In genomic region chr15:89354455-89354854, GRCm38 (mm10) we compare ENCODE assay signal across 8 mouse cellular contexts. TPM values are rescaled to one million over a fixed set of nuclear protein-coding genes. Genes with fewer than 3 reads are reported as not detected.
DNase-seq lines count a peak whose midpoint lies in the region; ATAC-seq and TF ChIP-seq lines count a peak whose summit lies in the region.

No protein-coding gene starts in this region.

- H3K4me1 ChIP-seq in embryonic facial prominence, embryonic 12.5 days: peaks cover 33% of the 10 kb centered on the region
- peaks cover 14% of the 10 kb centered on the region for H3K4me1 ChIP-seq in hindbrain, postnatal 0 days (ENCODE audit: insufficient read depth, low read length)
- peaks cover 43% of the 10 kb centered on the region for H3K4me1 ChIP-seq in neural tube, embryonic 13.5 days (replicated peaks)

- H3K36me3 ChIP-seq in embryonic facial prominence, embryonic 12.5 days: peaks cover 37% of the 10 kb centered on the region
- H3K36me3 ChIP-seq in hindbrain, postnatal 0 days (ENCODE audit: insufficient read depth, low read length): peaks cover 32% of the 10 kb centered on the region
- H3K36me3 ChIP-seq in neural tube, embryonic 13.5 days: peaks cover 44% of the 10 kb centered on the region

- H3K4me3 ChIP-seq in layer of hippocampus, adult 2 months: peak overlapping the region; percentile 92
- peak overlapping the region; percentile 72 for H3K4me3 ChIP-seq in embryonic facial prominence, embryonic 12.5 days
- peak overlapping the region; percentile 85 for H3K4me3 ChIP-seq in hindbrain, postnatal 0 days (ENCODE audit: low read length)
- H3K4me3 ChIP-seq in neural tube, embryonic 13.5 days: peak overlapping the region; percentile 84

- WGBS in embryonic facial prominence, embryonic 12.5 days: 78% methylated on average over 7 of the region's 7 CpGs
- WGBS in hindbrain, postnatal 0 days: 82% methylated on average over 7 of the region's 7 CpGs
- WGBS in neural tube, embryonic 13.5 days: 78% methylated on average over 7 of the region's 7 CpGs

- H3K27me3 ChIP-seq in embryonic facial prominence, embryonic 12.5 days: no peaks in the 10 kb centered on the region
- H3K27me3 ChIP-seq in hindbrain, postnatal 0 days (ENCODE audit: insufficient read depth, low read length): no peaks in the 10 kb centered on the region
- H3K27me3 ChIP-seq in neural tube, embryonic 13.5 days: no peaks in the 10 kb centered on the region

- no peaks in the 10 kb centered on the region for H3K9me3 ChIP-seq in embryonic facial prominence, embryonic 12.5 days
- no peaks in the 10 kb centered on the region for H3K9me3 ChIP-seq in hindbrain, postnatal 0 days (ENCODE audit: low read length)
- H3K9me3 ChIP-seq in neural tube, embryonic 13.5 days: no peaks in the 10 kb centered on the region

- ATAC-seq in embryonic facial prominence, embryonic 12.5 days (ENCODE audit: insufficient number of reproducible peaks, insufficient read depth, low FRiP score, low TSS enrichment): no peak
- no peak for ATAC-seq in hindbrain, postnatal 0 days
- ATAC-seq in neural tube, embryonic 13.5 days (ENCODE audit: low read depth): 0 out of 2 replicates have a peak, but pooled peaks have one; percentile 1
- no peak for ATAC-seq in monocyte, adult 5-6 weeks (replicated peaks; ENCODE audit: insufficient number of reproducible peaks, low FRiP score, low TSS enrichment, poor library complexity, severe bottlenecking)

- H3K9ac ChIP-seq in embryonic facial prominence, embryonic 12.5 days: peak overlapping the region; percentile 82
- H3K9ac ChIP-seq in hindbrain, postnatal 0 days (replicated peaks; ENCODE audit: low read length): peak overlapping the region; percentile 73
- H3K9ac ChIP-seq in neural tube, embryonic 13.5 days: peak overlapping the region; percentile 90

- H3K4me2 ChIP-seq in embryonic facial prominence, embryonic 12.5 days (replicated peaks): peak overlapping the region; percentile 70
- H3K4me2 ChIP-seq in hindbrain, postnatal 0 days (ENCODE audit: low read depth, low read length): peak overlapping the region; percentile 87
- peak overlapping the region; percentile 86 for H3K4me2 ChIP-seq in neural tube, embryonic 13.5 days

- DNase-seq in layer of hippocampus, adult 2 months (ENCODE audit: low spot score in 2 of 2): no peak
- DNase-seq in layer of hippocampus, adult 18-20 months (ENCODE audit: low spot score in 2 of 2): no peak
- DNase-seq in hindbrain, postnatal 0 days (ENCODE audit: low spot score): no peak
- DNase-seq in urinary bladder, adult 2 months (ENCODE audit: low spot score): no peak
- no peak for DNase-seq in embryo, embryonic 10 days (ENCODE audit: low spot score)

- TF ChIP-seq CTCF in layer of hippocampus, adult 2 months (conservative IDR thresholded peaks at IDR 0.05): no peak
- TF ChIP-seq CTCF in hindbrain, postnatal 0 days (IDR thresholded peaks at IDR 0.05; ENCODE audit: low read depth): no peak

- H3K27ac ChIP-seq in layer of hippocampus, adult 2 months: no peak overlapping the region
- H3K27ac ChIP-seq in embryonic facial prominence, embryonic 12.5 days: no peak overlapping the region
- H3K27ac ChIP-seq in hindbrain, postnatal 0 days: no peak overlapping the region
- no peak overlapping the region for H3K27ac ChIP-seq in neural tube, embryonic 13.5 days (replicated peaks)

RNA-seq across cellular contexts. Expression of gene Lmf2, which starts 1.0 kb away (rescaled TPM):
- total RNA-seq in layer of hippocampus, adult 2 months (2021): 10 to 100 TPM; 14.8 to 20.0 TPM
- 10 to 100 TPM; 16.6 to 18.6 TPM for total RNA-seq in layer of hippocampus, adult 18-20 months (2021)
- polyA plus RNA-seq in embryonic facial prominence, embryonic 12.5 days (2016; fragmentation: Nextera tagmentation; extraction: Ambion mirVana): 54.5 and 58.8 TPM in 2 replicates
- 24.9 and 26.2 TPM in 2 replicates for total RNA-seq in hindbrain, postnatal 0 days (2014; rRNA removed)
- polyA plus RNA-seq in hindbrain, postnatal 0 days (2015; fragmentation: Nextera tagmentation; extraction: Ambion mirVana): 30.2 and 34.5 TPM in 2 replicates
- polyA plus RNA-seq in neural tube, embryonic 13.5 days (2015; fragmentation: Nextera tagmentation; extraction: Ambion mirVana): 34.1 and 35.1 TPM in 2 replicates
- polyA plus RNA-seq in urinary bladder, adult 2 months (2012; rRNA removed): 15.8 and 26.7 TPM in 2 replicates
- 9.0 to 27.2 TPM (median 20.9 TPM) in 3 replicates for total RNA-seq in monocyte, adult 5-6 weeks (2017)

RNA-seq across cellular contexts. Expression of gene Ncaph2, which starts 1.1 kb away (rescaled TPM):
- 100 to 1,000 TPM in 1 of 2 experiments, 10 to 100 TPM in 1; 97.6 to 101 TPM for total RNA-seq in layer of hippocampus, adult 2 months (2021)
- 100 to 1,000 TPM; 101 to 103 TPM for total RNA-seq in layer of hippocampus, adult 18-20 months (2021)
- polyA plus RNA-seq in embryonic facial prominence, embryonic 12.5 days (2016; fragmentation: Nextera tagmentation; extraction: Ambion mirVana): 171 and 177 TPM in 2 replicates
- 79.1 and 106 TPM in 2 replicates for total RNA-seq in hindbrain, postnatal 0 days (2014; rRNA removed)
- 97.1 and 99.1 TPM in 2 replicates for polyA plus RNA-seq in hindbrain, postnatal 0 days (2015; fragmentation: Nextera tagmentation; extraction: Ambion mirVana)
- polyA plus RNA-seq in neural tube, embryonic 13.5 days (2015; fragmentation: Nextera tagmentation; extraction: Ambion mirVana): 101 and 117 TPM in 2 replicates
- polyA plus RNA-seq in urinary bladder, adult 2 months (2012; rRNA removed): 95.7 and 112 TPM in 2 replicates
- total RNA-seq in monocyte, adult 5-6 weeks (2017): 71.4 to 99.9 TPM (median 80.6 TPM) in 3 replicates

RNA-seq across cellular contexts. Expression of gene Sco2, which starts 19.2 kb away (rescaled TPM):
- 10 to 100 TPM; 28.7 to 33.3 TPM for total RNA-seq in layer of hippocampus, adult 2 months (2021)
- total RNA-seq in layer of hippocampus, adult 18-20 months (2021): 10 to 100 TPM; 28.1 to 34.0 TPM
- polyA plus RNA-seq in embryonic facial prominence, embryonic 12.5 days (2016; fragmentation: Nextera tagmentation; extraction: Ambion mirVana): 5.5 and 6.2 TPM in 2 replicates
- total RNA-seq in hindbrain, postnatal 0 days (2014; rRNA removed): 28.5 and 52.6 TPM in 2 replicates
- 22.9 and 24.3 TPM in 2 replicates for polyA plus RNA-seq in hindbrain, postnatal 0 days (2015; fragmentation: Nextera tagmentation; extraction: Ambion mirVana)
- 10.9 and 11.3 TPM in 2 replicates for polyA plus RNA-seq in neural tube, embryonic 13.5 days (2015; fragmentation: Nextera tagmentation; extraction: Ambion mirVana)
- 18.8 and 23.2 TPM in 2 replicates for polyA plus RNA-seq in urinary bladder, adult 2 months (2012; rRNA removed)
- 5.4 to 9.4 TPM (median 6.3 TPM) in 3 replicates for total RNA-seq in monocyte, adult 5-6 weeks (2017)

RNA-seq across cellular contexts. Expression of gene Miox, which starts 20.3 kb away (rescaled TPM):
- total RNA-seq in layer of hippocampus, adult 2 months (2021): not detected
- not detected for total RNA-seq in layer of hippocampus, adult 18-20 months (2021)
- polyA plus RNA-seq in embryonic facial prominence, embryonic 12.5 days (2016; fragmentation: Nextera tagmentation; extraction: Ambion mirVana): not detected in 2 replicates
- total RNA-seq in hindbrain, postnatal 0 days (2014; rRNA removed): not detected in 2 replicates
- polyA plus RNA-seq in hindbrain, postnatal 0 days (2015; fragmentation: Nextera tagmentation; extraction: Ambion mirVana): not detected in 2 replicates
- not detected in 2 replicates for polyA plus RNA-seq in neural tube, embryonic 13.5 days (2015; fragmentation: Nextera tagmentation; extraction: Ambion mirVana)
- polyA plus RNA-seq in urinary bladder, adult 2 months (2012; rRNA removed): not detected in 2 replicates
- not detected in 3 replicates for total RNA-seq in monocyte, adult 5-6 weeks (2017)

RNA-seq across cellular contexts. Expression of gene Tymp, which starts 22.4 kb away (rescaled TPM):
- 1 to 10 TPM; 1.3 TPM for total RNA-seq in layer of hippocampus, adult 2 months (2021)
- total RNA-seq in layer of hippocampus, adult 18-20 months (2021): 1 to 10 TPM; 1.4 to 1.5 TPM
- polyA plus RNA-seq in embryonic facial prominence, embryonic 12.5 days (2016; fragmentation: Nextera tagmentation; extraction: Ambion mirVana): 1.2 and 1.5 TPM in 2 replicates
- 7.8 and 8.9 TPM in 2 replicates for total RNA-seq in hindbrain, postnatal 0 days (2014; rRNA removed)
- 3.6 and 3.9 TPM in 2 replicates for polyA plus RNA-seq in hindbrain, postnatal 0 days (2015; fragmentation: Nextera tagmentation; extraction: Ambion mirVana)
- 2.0 and 2.2 TPM in 2 replicates for polyA plus RNA-seq in neural tube, embryonic 13.5 days (2015; fragmentation: Nextera tagmentation; extraction: Ambion mirVana)
- polyA plus RNA-seq in urinary bladder, adult 2 months (2012; rRNA removed): 1.7 and 1.8 TPM in 2 replicates
- 0.57 TPM in 1 of 3 replicates, not detected in the others for total RNA-seq in monocyte, adult 5-6 weeks (2017)
